Mouse (Mus musculus) liver, embryonic 14.5 days (tissue): ENCODE results near the gene Metap2.

Experiments used
- CTCF ChIP-seq: IDR thresholded peaks from 2 replicates; pipeline ENCODE4 v1.5.1; 2016; ENCODE audit warnings: antibody characterized with exemption, low read depth, control low read depth
- EP300 ChIP-seq: IDR thresholded peaks from 2 replicates; pipeline ENCODE4 v1.6.1; 2016; ENCODE audit warnings: antibody characterized with exemption, low read depth

DNA sequence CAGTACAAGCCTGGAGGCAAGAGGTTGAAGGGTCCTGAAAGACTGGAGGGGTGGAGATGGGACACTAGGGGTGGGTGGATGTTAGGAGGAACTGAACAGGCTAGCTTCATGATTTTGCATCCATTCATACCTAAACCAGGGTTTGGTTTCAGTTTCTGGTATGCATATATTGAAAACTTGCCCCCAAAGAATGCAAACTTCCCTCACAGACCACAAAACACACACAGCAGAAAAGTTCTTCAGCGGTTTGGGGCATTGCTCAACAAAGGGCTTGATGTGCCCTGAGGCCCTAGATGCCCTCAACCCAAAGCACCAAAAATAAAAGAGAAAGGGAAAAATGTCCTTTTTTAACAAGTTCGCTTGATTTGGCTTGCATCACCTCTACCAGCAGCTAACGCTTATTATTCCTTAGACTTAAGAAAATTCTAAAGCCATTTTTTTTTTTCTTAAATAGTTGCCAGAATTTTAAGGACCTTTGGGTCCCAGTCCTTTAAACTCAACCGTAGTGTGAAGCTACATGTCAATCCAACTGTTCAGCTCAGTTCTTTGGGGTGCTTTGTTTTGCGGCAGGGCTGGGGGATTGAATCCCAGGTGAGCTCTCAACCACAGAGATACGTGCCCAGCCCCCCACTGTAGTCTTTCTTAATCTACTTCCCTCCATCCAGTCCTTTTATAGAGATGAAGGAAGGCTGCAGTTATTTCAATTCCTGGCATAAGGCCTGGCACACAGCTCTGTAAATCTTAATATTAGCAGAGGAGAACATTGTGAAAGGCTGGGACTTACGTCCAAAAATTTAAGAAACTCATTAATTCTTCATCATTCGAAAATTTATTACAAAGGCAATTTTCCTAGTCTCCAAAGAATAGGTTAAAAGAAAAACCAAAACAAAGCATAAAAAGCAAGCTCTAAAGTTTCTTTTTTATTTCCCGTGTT lies 66.7 kb downstream of the Metap2 start:
- TF ChIP-seq CTCF (no peak), EP300 (no peak)
